Mouse (Mus musculus) limb, embryonic 11.5 days (tissue): Measurements from ENCODE around the gene Nexn. TPM values are rescaled to one million over a fixed set of nuclear protein-coding genes. Genes with fewer than 3 reads are reported as not detected.
"Not testable (repeated sequence)": the region's sequence is repeated elsewhere in the genome, so short reads cannot be mapped to it uniquely, and the experiment has no call there.

ENCODE experiments used
- ATAC-seq: fragments of 200-750 bp; cut with Nextera tagmentation; 2 replicates; pipeline ENCODE4 v1.8.0; 2017; ENCODE audit warnings: low read depth; ENCODE audit not compliant: insufficient number of reproducible peaks, low FRiP score, low TSS enrichment
- DNase-seq: peaks from one replicate; pipeline ENCODE4 v3.0.0-alpha.2; 2015; ENCODE audit warnings: low spot score
- H3K27ac ChIP-seq: fragments of 300-500 bp; sonication (generic); replicated peaks from 2 replicates; pipeline ENCODE4 v1.5.1; 2014; ENCODE audit warnings: low read depth, mild to moderate bottlenecking, low read length
- H3K27me3 ChIP-seq: fragments of 300-500 bp; sonication (generic); 2 replicates; pipeline ENCODE4 v1.6.1; 2014; ENCODE audit warnings: mild to moderate bottlenecking, low read length, mixed read lengths; ENCODE audit not compliant: control insufficient read depth, insufficient read depth
- H3K36me3 ChIP-seq: fragments of 300-500 bp; sonication (generic); 2 replicates; pipeline ENCODE4 v1.6.1; 2014; ENCODE audit warnings: mild to moderate bottlenecking, low read length, moderate library complexity, mixed read lengths; ENCODE audit not compliant: control insufficient read depth, insufficient read depth
- H3K4me1 ChIP-seq: fragments of 300-500 bp; sonication (generic); 2 replicates; pipeline ENCODE4 v1.6.1; 2014; ENCODE audit warnings: low read length, mixed read lengths; ENCODE audit not compliant: control insufficient read depth, insufficient read depth
- H3K4me2 ChIP-seq: fragments of 300-500 bp; sonication (generic); 2 replicates; pipeline ENCODE4 v1.6.1; 2014; ENCODE audit warnings: low read depth, mild to moderate bottlenecking, moderate library complexity; ENCODE audit not compliant: severe bottlenecking
- H3K4me3 ChIP-seq: fragments of 300-500 bp; sonication (generic); 2 replicates; pipeline ENCODE4 v1.5.1; 2014; ENCODE audit warnings: low read depth, low read length
- H3K9ac ChIP-seq: fragments of 300-500 bp; sonication (generic); 2 replicates; pipeline ENCODE4 v1.6.1; 2014; ENCODE audit warnings: mild to moderate bottlenecking, low read length
- H3K9me3 ChIP-seq: fragments of 300-500 bp; sonication (generic); 2 replicates; pipeline ENCODE4 v1.6.1; 2016; ENCODE audit warnings: low read length; ENCODE audit not compliant: control insufficient read depth
- WGBS: fragments of 180-500 bp; shearing (Covaris S2); extraction: QIAGEN DNeasy Blood & Tissue Kit; methylation state at CpG from one replicate; pipeline ENCODE4 v1.1.7; 2014; 5-methylcytosine and 5-hydroxymethylcytosine counted together
- polyA plus RNA-seq: library from polyadenylated mRNA; unstranded; fragments of >200 nt; fragmentation: Nextera tagmentation; extraction: Ambion mirVana; gene quantifications from 2 replicates; pipeline ENCODE4 v1.2.1, GENCODE M21; 2014

The Nexn gene
- polyA plus RNA-seq: 8.7 and 9.1 TPM in 2 replicates

GRCm38 (mm10) chr3:152266036-152266421 lies at the start of gene Nexn:
TSS of gene Nexn (minus strand) at chr3:152266350.
- ATAC-seq: no peak
- Histone ChIP-seq H3K4me1 (0 out of 2 replicates have a peak, but pooled peaks cover 6% of the 10 kb centered on the region), H3K9me3 (no peaks in the 10 kb centered on the region), H3K36me3 (no peaks in the 10 kb centered on the region), H3K27ac (peak within 1 kb of the TSS; percentile 0), H3K9ac (peak within 1 kb of the TSS; percentile 72), H3K4me2 (peak within 1 kb of the TSS; percentile 95), H3K27me3 (peaks cover 6% of the 10 kb centered on the region; the same call in 1 of the 2 replicates), H3K4me3 (peak within 1 kb of the TSS; percentile 41)
- WGBS: 6% methylated on average over 13 of the region's 13 CpGs
- no peak for DNase-seq

GRCm38 (mm10) chr3:152315613-152316012 lies 49.5 kb upstream of the Nexn start:
- H3K36me3 ChIP-seq: no peaks in the 10 kb centered on the region; the same call in 1 of the 2 replicates
- no peak overlapping the region for H3K27ac ChIP-seq
- H3K27me3 ChIP-seq: no peaks in the 10 kb centered on the region
- no peaks in the 10 kb centered on the region for H3K4me1 ChIP-seq
- no peak overlapping the region for H3K9ac ChIP-seq
- H3K4me2 ChIP-seq: no peak overlapping the region
- ATAC-seq (peak; percentile 73; the same call in 1 of the 2 replicates), DNase-seq (peak; percentile 89)
- H3K4me3 ChIP-seq: no peak overlapping the region
- H3K9me3 ChIP-seq: no peaks in the 10 kb centered on the region
- WGBS: 13% methylated on average over 7 of the region's 7 CpGs

DNA sequence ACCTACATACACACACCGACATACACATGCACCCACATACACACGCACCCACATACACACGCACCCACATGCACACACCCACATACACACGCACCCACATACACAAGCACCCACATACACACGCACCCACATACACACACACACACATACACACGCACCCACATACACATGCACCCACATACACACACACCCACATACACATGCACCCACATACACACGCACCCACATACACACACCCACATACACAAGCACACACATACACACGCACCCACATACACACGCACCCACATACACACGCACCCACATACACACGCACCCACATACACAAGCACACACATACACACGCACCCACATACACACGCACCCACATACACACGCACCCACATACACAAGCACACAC lies 48.5 kb upstream of the Nexn start:
- H3K4me1 ChIP-seq, H3K9me3 ChIP-seq, H3K27ac ChIP-seq, H3K36me3 ChIP-seq, H3K9ac ChIP-seq, H3K4me3 ChIP-seq, H3K4me2 ChIP-seq, DNase-seq, ATAC-seq, H3K27me3 ChIP-seq: not testable (repeated sequence)
- 78% methylated on average over 14 of the region's 14 CpGs for WGBS

- H3K27me3 ChIP-seq: no peaks in the 10 kb centered on the region
- DNase-seq (no peak), ATAC-seq (no peak)
- no peak overlapping the region for H3K4me2 ChIP-seq
- no peaks in the 10 kb centered on the region for H3K36me3 ChIP-seq
- no peak overlapping the region for H3K4me3 ChIP-seq
- H3K27ac ChIP-seq: no peak overlapping the region
- no peaks in the 10 kb centered on the region for H3K9me3 ChIP-seq
- H3K9ac ChIP-seq: no peak overlapping the region
- no peaks in the 10 kb centered on the region for H3K4me1 ChIP-seq
- WGBS: 90% methylated on average over 9 of the region's 9 CpGs
Measured at GRCm38 (mm10) chr3:152309250-152309645, 43.1 kb upstream of the Nexn start.

DNA sequence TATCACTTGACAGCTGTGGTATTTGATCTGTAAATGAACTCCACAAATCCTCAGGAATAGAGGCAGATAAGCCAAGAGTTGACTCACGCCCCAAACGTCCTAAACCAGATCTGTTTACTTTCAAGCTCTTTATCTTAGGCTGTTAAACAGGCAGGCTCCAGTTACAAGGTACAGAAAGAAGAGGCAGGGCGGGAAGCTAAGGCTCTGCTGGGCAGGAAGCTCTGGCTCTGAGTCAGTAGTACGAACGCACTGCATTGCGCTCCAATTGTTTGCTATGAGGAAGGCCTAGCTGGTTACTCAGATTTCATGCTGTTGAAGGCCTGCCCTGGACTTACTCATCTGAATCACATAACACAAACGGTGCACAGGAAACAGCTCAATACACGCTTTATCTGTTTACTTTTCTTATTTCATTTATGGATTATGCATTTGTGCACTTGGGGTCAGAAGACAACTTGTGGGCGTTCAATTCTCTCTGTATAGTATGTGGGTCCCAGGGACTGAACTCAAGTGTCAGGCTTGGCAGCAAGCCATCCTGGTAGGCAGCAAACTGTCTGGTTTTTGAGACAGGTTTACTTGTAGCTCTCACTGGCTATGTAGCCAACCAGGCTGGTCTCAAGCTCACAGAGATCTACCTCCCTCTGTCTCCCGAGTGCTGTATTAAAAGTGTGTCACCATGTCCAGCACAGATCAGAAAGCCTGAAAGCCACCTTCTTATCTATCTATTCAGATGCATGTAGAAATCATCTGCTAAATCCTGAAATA lies 42.5 kb upstream of the Nexn start:
- H3K4me2 ChIP-seq: no peak overlapping the region
- H3K9me3 ChIP-seq: no peaks in the 10 kb centered on the region
- DNase-seq: no peak
- ATAC-seq: no peak
- H3K27ac ChIP-seq: no peak overlapping the region
- H3K9ac ChIP-seq: no peak overlapping the region
- 39% methylated on average over 10 of the region's 10 CpGs for WGBS
- H3K4me1 ChIP-seq: no peaks in the 10 kb centered on the region
- no peak overlapping the region for H3K4me3 ChIP-seq
- H3K36me3 ChIP-seq: no peaks in the 10 kb centered on the region
- no peaks in the 10 kb centered on the region for H3K27me3 ChIP-seq

DNA sequence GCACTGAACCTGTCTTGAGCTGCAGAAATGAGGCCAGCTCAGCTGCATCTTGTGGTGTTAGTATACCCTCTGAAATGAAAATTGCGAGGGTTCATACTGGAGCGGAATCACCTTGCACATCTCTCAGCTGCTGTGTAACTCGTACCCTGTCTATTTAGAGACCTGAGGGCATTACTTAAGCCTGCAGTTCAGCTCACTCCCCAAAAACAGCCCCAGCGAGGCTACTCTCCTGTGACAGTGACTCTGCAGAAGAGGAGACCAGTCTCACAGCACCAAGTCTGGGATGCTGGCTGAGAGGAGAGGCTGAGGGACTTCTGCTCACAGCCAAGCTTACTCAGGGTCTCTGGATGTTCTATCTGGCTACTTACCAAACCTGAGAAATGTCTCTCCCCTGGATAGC lies 39.8 kb upstream of the Nexn start:
- Histone ChIP-seq H3K4me1 (no peaks in the 10 kb centered on the region), H3K27ac (no peak overlapping the region), H3K9me3 (no peaks in the 10 kb centered on the region), H3K4me2 (no peak overlapping the region), H3K36me3 (no peaks in the 10 kb centered on the region), H3K9ac (no peak overlapping the region), H3K27me3 (no peaks in the 10 kb centered on the region), H3K4me3 (no peak overlapping the region)
- ATAC-seq (no peak), DNase-seq (no peak)
- 83% methylated on average over 4 of the region's 4 CpGs for WGBS

- no peak overlapping the region for H3K9ac ChIP-seq
- H3K27me3 ChIP-seq: no peaks in the 10 kb centered on the region
- 75% methylated on average over 8 of the region's 8 CpGs for WGBS
- DNase-seq (no peak), ATAC-seq (no peak)
- no peaks in the 10 kb centered on the region for H3K4me1 ChIP-seq
- H3K9me3 ChIP-seq: no peaks in the 10 kb centered on the region
- H3K4me2 ChIP-seq: no peak overlapping the region
- no peaks in the 10 kb centered on the region for H3K36me3 ChIP-seq
- no peak overlapping the region for H3K27ac ChIP-seq
- no peak overlapping the region for H3K4me3 ChIP-seq
Measured at GRCm38 (mm10) chr3:152305080-152305479, 38.9 kb upstream of the Nexn start.

- Histone ChIP-seq H3K9ac (no peak overlapping the region), H3K4me2 (no peak overlapping the region), H3K27me3 (no peaks in the 10 kb centered on the region), H3K27ac (no peak overlapping the region), H3K9me3 (no peaks in the 10 kb centered on the region), H3K4me3 (no peak overlapping the region), H3K4me1 (no peaks in the 10 kb centered on the region), H3K36me3 (no peaks in the 10 kb centered on the region)
- ATAC-seq (no peak), DNase-seq (no peak)
- 32% methylated on average over 6 of the region's 6 CpGs for WGBS
Measured at GRCm38 (mm10) chr3:152304093-152304815, 38.1 kb upstream of the Nexn start.
